Mouse (Mus musculus): ENCODE measurements at regions not wholly inside any gene's neighbourhood (a gene's known extent, or its start where the extent isn't known, plus 50 kb on each side); places are given as distances from the start of the nearest gene placed in this dataset.
A peak's percentile ranks its signal among the peaks of the same experiment; 100 is the strongest.
"Not testable (repeated sequence)": the region's sequence is repeated elsewhere in the genome, so short reads cannot be mapped to it uniquely, and the experiment has no call there.

- ATAC-seq (replicated peaks; ENCODE audit: poor library complexity): no peak
Measured at GRCm38 (mm10) chr6:3319378-3319777, 80.0 kb downstream of the Samd9l start.

GRCm38 (mm10) chr6:3307598-3308220 lies 91.7 kb downstream of the Samd9l start:
- not testable (repeated sequence) for ATAC-seq (replicated peaks; ENCODE audit: poor library complexity)

GRCm38 (mm10) chr6:3304881-3305620 lies 94.3 kb downstream of the Samd9l start:
- not testable (repeated sequence) for ATAC-seq (replicated peaks; ENCODE audit: poor library complexity)

GRCm38 (mm10) chr6:3293316-3293715 lies 106.1 kb downstream of the Samd9l start:
- ATAC-seq (replicated peaks; ENCODE audit: poor library complexity): peak; percentile 63

GRCm38 (mm10) chr6:3291983-3292382 lies 107.4 kb downstream of the Samd9l start:
- not testable (repeated sequence) for ATAC-seq (replicated peaks; ENCODE audit: poor library complexity)

- not testable (repeated sequence) for ATAC-seq (replicated peaks; ENCODE audit: poor library complexity)
Measured at GRCm38 (mm10) chr6:3268726-3269125, 130.6 kb downstream of the Samd9l start.

- ATAC-seq (replicated peaks; ENCODE audit: poor library complexity): 0 out of 2 replicates have a peak, but pooled peaks have one; percentile 20
Measured at GRCm38 (mm10) chr6:3265477-3265876, 133.9 kb downstream of the Samd9l start.

Measured in megakaryocyte progenitor cell, adult 5-6 weeks (primary cell).